Mouse (Mus musculus) forebrain, embryonic 12.5 days (tissue): ENCODE data around the gene Gm40193. TPM values are rescaled to one million over a fixed set of nuclear protein-coding genes. Genes with fewer than 3 reads are reported as not detected.

Experiments used
- ATAC-seq: fragments of 200-750 bp; cut with Nextera tagmentation; 2 replicates; pipeline ENCODE4 v1.8.0; 2017; ENCODE audit warnings: moderate TSS enrichment; ENCODE audit not compliant: low FRiP score
- H3K27ac ChIP-seq: fragments of 300-500 bp; sonication (generic); 2 replicates; pipeline ENCODE4 v1.5.1; 2016; ENCODE audit warnings: mild to moderate bottlenecking
- H3K27me3 ChIP-seq: fragments of 300-500 bp; sonication (generic); 2 replicates; pipeline ENCODE4 v1.6.1; 2016; ENCODE audit warnings: mild to moderate bottlenecking
- H3K36me3 ChIP-seq: fragments of 300-500 bp; sonication (generic); replicated peaks from 2 replicates; pipeline ENCODE4 v1.6.1; 2016; ENCODE audit warnings: mild to moderate bottlenecking
- H3K4me1 ChIP-seq: fragments of 300-500 bp; sonication (generic); 2 replicates; pipeline ENCODE4 v1.6.1; 2016
- H3K4me2 ChIP-seq: fragments of 300-500 bp; sonication (generic); 2 replicates; pipeline ENCODE4 v1.6.1; 2016; ENCODE audit warnings: mild to moderate bottlenecking, moderate library complexity
- H3K4me3 ChIP-seq: fragments of 300-500 bp; sonication (generic); replicated peaks from 2 replicates; pipeline ENCODE4 v1.5.1; 2016; ENCODE audit warnings: mild to moderate bottlenecking
- H3K9ac ChIP-seq: fragments of 300-500 bp; sonication (generic); 2 replicates; pipeline ENCODE4 v1.6.1; 2016; ENCODE audit warnings: mild to moderate bottlenecking
- H3K9me3 ChIP-seq: fragments of 300-500 bp; sonication (generic); 2 replicates; pipeline ENCODE4 v1.6.1; 2016
- WGBS: fragments of 180-500 bp; shearing (Covaris S2); methylation state at CpG from one replicate; pipeline ENCODE4 v1.1.7; 2016; 5-methylcytosine and 5-hydroxymethylcytosine counted together
- polyA plus RNA-seq: library from polyadenylated mRNA; unstranded; fragments of >200 nt; fragmentation: Nextera tagmentation; extraction: Ambion mirVana; gene quantifications from 2 replicates; pipeline ENCODE4 v1.2.1, GENCODE M21; 2016

The Gm40193 gene
- polyA plus RNA-seq, 1 experiment from 2014 or later = not detected

DNA sequence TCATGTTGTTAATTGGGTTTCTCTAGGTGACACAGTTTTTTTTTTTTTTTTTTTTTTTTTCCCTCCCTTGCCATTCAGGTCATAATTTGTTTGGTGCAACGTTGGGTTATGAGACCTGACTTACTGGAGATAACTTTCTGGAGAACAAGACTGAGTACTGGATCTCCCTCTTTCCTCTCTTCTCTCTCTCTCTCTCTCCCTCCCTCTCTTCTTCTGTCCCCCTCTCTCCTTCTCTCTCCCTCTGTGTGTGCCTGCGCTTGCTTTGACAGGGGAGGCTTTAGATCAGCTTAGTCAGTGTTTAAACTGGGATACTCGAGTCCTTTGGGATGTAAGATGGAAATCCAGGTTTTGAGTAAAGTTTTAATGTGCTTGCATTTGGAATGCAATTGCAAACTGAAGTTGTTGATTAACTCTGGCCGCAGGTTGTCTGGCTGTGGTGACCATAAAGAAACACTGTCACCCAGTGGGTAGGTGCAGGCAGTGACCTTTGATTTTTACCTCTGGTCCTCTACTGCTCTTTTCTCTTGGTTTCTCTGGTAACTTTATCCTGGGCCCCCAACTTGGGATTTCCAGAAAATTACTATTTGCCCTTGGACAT, 31.6 kb upstream of the Gm40193 start:
- 39% methylated on average over 4 of the region's 4 CpGs for WGBS
- H3K4me1 ChIP-seq = peaks cover 42% of the 10 kb centered on the region
- peak overlapping the region; percentile 96 for H3K4me2 ChIP-seq
- H3K36me3 ChIP-seq = peaks cover 6% of the 10 kb centered on the region; the same call in 1 of the 2 replicates
- no peaks in the 10 kb centered on the region for H3K27me3 ChIP-seq
- ATAC-seq = no peak
- peak overlapping the region; percentile 81 for H3K4me3 ChIP-seq
- H3K27ac ChIP-seq = no peak overlapping the region
- H3K9ac ChIP-seq = peak overlapping the region; percentile 82
- H3K9me3 ChIP-seq = no peaks in the 10 kb centered on the region

DNA sequence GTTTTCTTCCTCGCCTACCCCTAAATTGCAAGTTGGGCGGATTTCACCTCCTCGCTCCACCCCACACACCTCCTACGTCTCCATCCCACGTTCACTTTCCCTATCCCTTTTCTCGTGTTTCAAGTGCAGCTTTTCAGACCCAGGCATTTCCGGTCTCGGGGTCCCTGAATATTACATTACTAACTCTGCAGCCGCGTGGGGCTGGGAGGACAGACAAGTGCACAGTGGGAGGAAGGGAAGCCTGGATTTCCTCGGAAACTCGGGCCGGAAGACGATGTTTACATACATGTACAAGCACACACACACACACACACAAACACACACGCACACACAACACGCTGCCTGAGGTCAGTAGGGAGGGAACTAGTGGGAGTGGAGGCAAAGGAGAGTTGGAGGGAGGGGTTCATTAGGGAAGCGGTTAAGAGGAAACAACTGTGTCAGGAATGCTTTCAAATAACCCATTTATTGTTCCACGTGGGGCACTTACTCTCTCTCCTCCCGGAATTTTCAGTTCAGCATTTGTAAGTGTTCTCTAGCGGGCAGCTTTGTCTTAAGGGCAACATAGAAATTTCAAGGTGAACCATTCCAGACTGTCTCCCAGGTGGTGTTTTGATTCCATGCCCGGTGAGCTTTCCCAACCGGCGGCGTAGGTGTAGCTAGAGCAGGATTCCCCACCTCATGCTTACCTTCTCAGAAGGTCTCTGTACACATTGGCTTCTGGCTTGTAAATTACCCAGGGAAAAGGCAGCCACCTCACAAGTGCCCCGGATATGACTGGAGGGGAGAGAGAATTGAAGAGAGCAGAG, 30.9 kb upstream of the Gm40193 start:
- Histone ChIP-seq H3K4me2 (peak overlapping the region; percentile 96), H3K9ac (peak overlapping the region; percentile 82), H3K4me3 (peak overlapping the region; percentile 81), H3K9me3 (no peaks in the 10 kb centered on the region), H3K36me3 (peaks cover 6% of the 10 kb centered on the region; the same call in 1 of the 2 replicates), H3K27me3 (no peaks in the 10 kb centered on the region), H3K27ac (peak overlapping the region; percentile 84; the same call in 1 of the 2 replicates), H3K4me1 (peaks cover 42% of the 10 kb centered on the region)
- ATAC-seq = no peak
- 2% methylated on average over 25 of the region's 25 CpGs for WGBS

- H3K4me2 ChIP-seq = peak overlapping the region; percentile 96
- peak overlapping the region; percentile 84 for H3K27ac ChIP-seq
- H3K27me3 ChIP-seq = no peaks in the 10 kb centered on the region
- no peaks in the 10 kb centered on the region for H3K9me3 ChIP-seq
- peaks cover 42% of the 10 kb centered on the region for H3K4me1 ChIP-seq
- peak; percentile 62 for ATAC-seq
- peak overlapping the region; percentile 81 for H3K4me3 ChIP-seq
- WGBS = 1% methylated on average over 21 of the region's 31 CpGs
- H3K36me3 ChIP-seq = peaks cover 4% of the 10 kb centered on the region; the same call in 1 of the 2 replicates
- peak overlapping the region; percentile 82 for H3K9ac ChIP-seq
These were observed 30.3 kb upstream of the Gm40193 start for GRCm38 (mm10) chr11:70562995-70563469.

- no peaks in the 10 kb centered on the region for H3K9me3 ChIP-seq
- ATAC-seq = peak; percentile 92
- H3K9ac ChIP-seq = peak within 1 kb of the TSS; percentile 82
- H3K4me2 ChIP-seq = peak within 1 kb of the TSS; percentile 96
- H3K4me1 ChIP-seq = peaks cover 42% of the 10 kb centered on the region
- H3K36me3 ChIP-seq = no peaks in the 10 kb centered on the region
- H3K27ac ChIP-seq = peak within 1 kb of the TSS; percentile 84
- H3K4me3 ChIP-seq = peak within 1 kb of the TSS; percentile 81
- H3K27me3 ChIP-seq = no peaks in the 10 kb centered on the region
- WGBS = under 1% methylated on average over 53 of the region's 57 CpGs
These were observed 29.7 kb upstream of the Gm40193 start, which contains the start of gene Mink1 for GRCm38 (mm10) chr11:70562287-70562994. Mink1 (plus strand) TSS chr11:70562881.

DNA sequence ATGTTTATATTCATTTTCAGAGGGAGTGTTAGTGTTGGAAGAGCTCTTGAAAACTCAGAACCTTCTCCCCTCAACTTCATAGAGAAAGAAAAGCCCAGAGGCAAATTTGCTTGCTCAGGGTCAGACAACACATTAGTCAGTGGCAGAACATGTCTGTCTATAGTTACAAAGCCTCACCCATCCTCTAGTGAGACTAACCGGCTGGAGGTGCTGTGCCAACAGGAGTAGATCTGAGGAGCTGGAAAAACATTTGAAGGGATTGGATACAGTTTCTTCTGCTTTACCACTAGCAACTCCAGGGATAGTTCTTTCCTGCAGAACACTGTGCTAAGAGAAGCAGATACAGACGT, 29.2 kb upstream of the Gm40193 start:
- Histone ChIP-seq H3K4me2 (peak overlapping the region; percentile 96), H3K9me3 (no peaks in the 10 kb centered on the region), H3K9ac (peak overlapping the region; percentile 82), H3K27ac (peak overlapping the region; percentile 84), H3K4me3 (peak overlapping the region; percentile 81), H3K4me1 (peaks cover 40% of the 10 kb centered on the region), H3K36me3 (no peaks in the 10 kb centered on the region), H3K27me3 (no peaks in the 10 kb centered on the region)
- no peak for ATAC-seq
- 3% methylated on average over 2 of the region's 2 CpGs for WGBS

GRCm38 (mm10) chr11:70557545-70557944, 24.8 kb upstream of the Gm40193 start:
- no peak overlapping the region for H3K4me2 ChIP-seq
- 88% methylated on average over 9 of the region's 9 CpGs for WGBS
- H3K9ac ChIP-seq = no peak overlapping the region
- H3K4me3 ChIP-seq = no peak overlapping the region
- H3K9me3 ChIP-seq = no peaks in the 10 kb centered on the region
- no peaks in the 10 kb centered on the region for H3K27me3 ChIP-seq
- H3K36me3 ChIP-seq = no peaks in the 10 kb centered on the region
- no peak for ATAC-seq
- H3K27ac ChIP-seq = no peak overlapping the region
- peaks cover 8% of the 10 kb centered on the region for H3K4me1 ChIP-seq

GRCm38 (mm10) chr11:70553940-70554339, 21.2 kb upstream of the Gm40193 start:
- Histone ChIP-seq H3K9ac (no peak overlapping the region), H3K27ac (no peak overlapping the region), H3K9me3 (no peaks in the 10 kb centered on the region), H3K4me2 (no peak overlapping the region), H3K27me3 (no peaks in the 10 kb centered on the region), H3K4me3 (no peak overlapping the region), H3K4me1 (no peaks in the 10 kb centered on the region; the same call in 1 of the 2 replicates), H3K36me3 (no peaks in the 10 kb centered on the region)
- 37% methylated on average over 7 of the region's 7 CpGs for WGBS
- ATAC-seq = no peak

DNA sequence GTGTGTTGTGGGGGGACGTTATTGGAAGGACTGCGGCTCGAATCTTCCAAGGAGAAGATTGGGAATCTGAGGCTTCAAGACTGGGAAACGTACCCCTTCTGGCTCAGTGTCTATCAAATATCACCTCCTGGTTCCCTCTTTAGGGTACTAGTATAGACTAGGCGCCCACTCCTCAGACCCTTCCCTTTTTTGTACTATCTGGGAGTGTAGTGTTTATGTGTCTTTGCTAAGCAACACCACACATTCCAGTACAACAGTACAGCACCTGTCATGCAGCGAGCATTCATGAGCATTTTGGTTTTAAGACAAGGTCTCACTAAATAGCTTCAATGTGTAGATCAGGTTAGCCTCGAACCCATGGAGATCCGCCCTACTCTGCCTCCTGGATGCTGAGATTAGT, 18.8 kb upstream of the Gm40193 start:
- 86% methylated on average over 8 of the region's 8 CpGs for WGBS
- Histone ChIP-seq H3K4me1 (no peaks in the 10 kb centered on the region; the same call in 1 of the 2 replicates), H3K36me3 (no peaks in the 10 kb centered on the region), H3K4me2 (no peak overlapping the region), H3K27ac (no peak overlapping the region), H3K4me3 (no peak overlapping the region), H3K27me3 (no peaks in the 10 kb centered on the region), H3K9ac (no peak overlapping the region), H3K9me3 (no peaks in the 10 kb centered on the region)
- no peak for ATAC-seq

DNA sequence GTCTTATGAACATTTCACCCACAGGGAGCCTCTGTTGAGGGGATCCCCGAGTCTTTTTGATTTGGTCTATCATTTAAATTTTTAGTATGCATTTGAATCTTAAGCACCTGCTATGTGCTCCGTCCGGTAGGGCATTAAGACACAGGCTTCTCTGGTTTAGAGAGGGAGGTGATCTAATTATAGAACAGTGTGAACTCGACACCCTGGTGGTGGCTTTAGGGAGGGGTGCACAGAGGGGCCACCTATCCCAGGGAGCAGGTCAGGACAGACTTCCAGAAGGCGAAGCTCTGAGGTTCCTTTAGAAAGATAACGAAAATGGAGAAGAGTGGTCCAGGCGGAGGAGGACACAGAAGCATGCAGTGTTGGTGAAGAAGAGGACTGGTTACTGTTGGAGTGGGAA, 11.8 kb upstream of the Gm40193 start:
- Histone ChIP-seq H3K9me3 (no peaks in the 10 kb centered on the region), H3K4me2 (no peak overlapping the region)

DNA sequence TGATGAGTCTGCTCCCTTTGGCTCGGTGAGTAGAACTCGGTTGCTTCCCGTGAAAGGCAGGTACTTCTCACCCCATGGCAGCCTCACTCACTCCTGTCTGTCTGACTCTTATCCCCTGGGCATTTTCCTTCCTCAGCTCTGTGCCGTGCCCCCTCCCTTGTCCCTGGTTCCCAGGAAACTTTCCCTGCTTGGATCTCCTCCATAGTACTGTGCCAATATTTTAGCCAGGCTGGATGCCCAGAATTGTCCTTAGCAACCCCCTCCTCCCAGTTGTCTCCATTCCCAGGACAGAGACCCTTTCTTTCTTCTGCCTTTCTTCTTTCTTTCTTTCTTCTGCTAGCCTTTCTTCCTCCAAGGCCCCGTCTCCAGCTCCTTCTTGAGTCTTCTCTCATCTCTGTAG, 8.7 kb upstream of the Gm40193 start:
- Histone ChIP-seq H3K9me3 (no peaks in the 10 kb centered on the region), H3K9ac (no peak overlapping the region), H3K4me1 (peaks cover 12% of the 10 kb centered on the region), H3K27me3 (peaks cover 26% of the 10 kb centered on the region), H3K36me3 (no peaks in the 10 kb centered on the region), H3K4me3 (no peak overlapping the region), H3K27ac (no peak overlapping the region), H3K4me2 (no peak overlapping the region)
- 80% methylated on average over 5 of the region's 5 CpGs for WGBS
- no peak for ATAC-seq

More for the DNA sequence above, 11.8 kb upstream of the Gm40193 start:
- Histone ChIP-seq H3K27ac (no peak overlapping the region), H3K9ac (no peak overlapping the region), H3K4me3 (no peak overlapping the region), H3K36me3 (no peaks in the 10 kb centered on the region), H3K4me1 (peaks cover 12% of the 10 kb centered on the region), H3K27me3 (peaks cover 23% of the 10 kb centered on the region)
- WGBS = 71% methylated on average over 7 of the region's 7 CpGs
- no peak for ATAC-seq

- Histone ChIP-seq H3K4me3 (peak overlapping the region; percentile 56; the same call in 1 of the 2 replicates), H3K9me3 (no peaks in the 10 kb centered on the region), H3K36me3 (no peaks in the 10 kb centered on the region), H3K27me3 (peaks cover 26% of the 10 kb centered on the region), H3K4me2 (0 out of 2 replicates have a peak overlapping the region, but pooled peaks have one; percentile 92), H3K4me1 (peaks cover 12% of the 10 kb centered on the region), H3K9ac (no peak overlapping the region), H3K27ac (no peak overlapping the region)
- 88% methylated on average over 7 of the region's 7 CpGs for WGBS
- no peak for ATAC-seq
These were observed 8.2 kb upstream of the Gm40193 start for GRCm38 (mm10) chr11:70540928-70541327.
